Mouse (Mus musculus): ENCODE measurements around the gene Cdk17. TPM values are rescaled to one million over a fixed set of nuclear protein-coding genes. Genes with fewer than 3 reads are reported as not detected.
A peak's percentile ranks its signal among the peaks of the same experiment; 100 is the strongest.

Cdk17 gene
- total RNA-seq, 2 experiments from 2014 or later: 30.1 to 36.7 TPM

DNA sequence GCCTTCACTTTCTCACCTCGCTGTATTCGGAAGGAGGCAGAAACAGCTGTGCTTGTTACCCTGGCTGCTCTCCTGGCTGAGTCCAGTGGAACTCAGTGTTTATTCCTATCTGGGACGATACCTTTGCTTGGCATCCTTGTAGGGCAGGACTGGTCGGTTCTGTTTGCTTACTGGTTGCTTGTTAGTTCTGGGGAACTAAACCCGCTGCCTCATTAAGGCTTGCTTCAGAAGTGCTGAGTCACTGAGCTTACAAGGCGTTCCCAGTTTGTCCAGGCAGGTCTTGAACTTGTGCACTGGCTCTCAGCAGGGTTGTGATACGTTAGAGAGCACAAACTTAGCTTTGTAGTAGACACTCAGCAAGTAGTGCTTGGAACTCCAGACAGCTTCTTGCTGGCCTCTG is 52.7 kb downstream of the Cdk17 start:
- intact Hi-C loops (cut with DNase I): no loop called here
- DNase-seq: no peak

GRCm38 (mm10) chr10:93214251-93214650 is 53.6 kb downstream of the Cdk17 start:
- DNase-seq: no peak
- intact Hi-C loops (cut with DNase I): no loop called here

- intact Hi-C loops (cut with DNase I): no loop called here
- no peak for DNase-seq
These were observed 54.5 kb downstream of the Cdk17 start for GRCm38 (mm10) chr10:93215051-93215763.

GRCm38 (mm10) chr10:93225751-93226150 is 65.1 kb downstream of the Cdk17 start:
- intact Hi-C loops (cut with DNase I): no loop called here
- DNase-seq: no peak

DNA sequence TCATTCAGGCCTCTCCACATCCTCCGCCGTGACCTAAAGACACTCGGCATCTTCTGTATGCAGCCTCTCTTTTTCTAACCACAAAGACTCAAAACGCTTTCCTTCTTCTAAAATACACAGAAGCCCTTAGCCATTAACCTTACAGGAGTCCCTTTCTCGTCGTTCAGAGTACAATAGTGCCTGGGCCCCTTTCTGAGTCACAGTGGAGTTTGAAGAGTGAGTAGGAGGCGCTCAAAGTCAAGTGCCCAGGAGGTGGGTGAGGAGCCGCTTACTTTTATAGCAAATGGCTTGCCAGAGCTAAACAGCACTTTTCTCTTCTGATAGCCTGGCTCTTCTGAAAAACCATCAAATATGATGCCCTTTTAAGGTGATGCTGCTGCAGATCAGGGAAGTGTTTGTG is 67.2 kb downstream of the Cdk17 start:
- no peak for DNase-seq
- intact Hi-C loops (cut with DNase I): no loop called here

DNA sequence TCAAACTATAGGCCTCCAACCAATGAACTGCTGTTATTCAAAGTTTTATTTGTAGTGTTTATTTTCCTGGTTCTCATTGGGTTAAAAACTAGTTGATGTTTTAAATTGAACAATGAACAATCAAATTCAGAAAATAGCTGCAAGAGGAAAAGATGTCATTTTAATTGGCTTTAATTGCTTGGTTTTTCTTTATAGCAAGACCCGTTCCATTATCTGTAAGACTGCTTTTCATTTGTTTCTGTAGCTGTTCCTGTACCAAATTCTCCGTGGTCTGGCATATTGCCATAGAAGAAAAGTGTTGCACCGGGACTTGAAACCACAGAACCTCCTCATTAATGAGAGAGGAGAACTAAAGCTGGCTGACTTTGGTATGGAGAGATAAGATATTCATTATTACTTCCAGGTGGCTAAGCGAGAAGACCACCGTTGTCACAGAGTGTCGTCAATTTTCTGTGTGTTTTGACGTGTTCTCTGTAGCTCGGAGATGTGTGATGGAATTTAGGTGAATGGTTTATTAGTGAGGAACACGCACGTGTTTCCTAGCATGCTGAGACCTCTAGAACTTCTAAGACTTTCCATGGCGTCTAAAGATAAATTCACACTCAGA is 67.8 kb downstream of the Cdk17 start:
- no peak for DNase-seq
- intact Hi-C loops (cut with DNase I): no loop called here

DNA sequence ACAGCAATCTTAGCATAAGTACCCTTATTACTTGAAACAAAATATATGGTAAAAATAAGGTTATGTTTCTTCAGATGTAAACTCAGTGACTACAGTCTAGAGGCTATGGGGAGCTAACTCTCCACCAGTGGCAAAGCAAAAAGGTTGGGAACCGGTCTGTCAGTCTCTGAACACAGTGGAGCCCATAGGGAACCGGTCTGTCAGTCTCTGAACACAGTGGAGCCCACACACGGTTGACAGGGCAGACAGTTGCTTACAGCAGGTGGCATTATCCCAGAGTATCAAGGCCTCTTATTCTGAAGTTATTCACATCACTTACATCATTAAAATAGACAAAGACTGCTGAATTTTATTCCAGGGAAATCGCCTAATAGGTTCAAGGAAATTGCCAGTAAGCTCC is 70.8 kb downstream of the Cdk17 start:
- intact Hi-C loops (cut with DNase I): no loop called here
- no peak for DNase-seq

DNA sequence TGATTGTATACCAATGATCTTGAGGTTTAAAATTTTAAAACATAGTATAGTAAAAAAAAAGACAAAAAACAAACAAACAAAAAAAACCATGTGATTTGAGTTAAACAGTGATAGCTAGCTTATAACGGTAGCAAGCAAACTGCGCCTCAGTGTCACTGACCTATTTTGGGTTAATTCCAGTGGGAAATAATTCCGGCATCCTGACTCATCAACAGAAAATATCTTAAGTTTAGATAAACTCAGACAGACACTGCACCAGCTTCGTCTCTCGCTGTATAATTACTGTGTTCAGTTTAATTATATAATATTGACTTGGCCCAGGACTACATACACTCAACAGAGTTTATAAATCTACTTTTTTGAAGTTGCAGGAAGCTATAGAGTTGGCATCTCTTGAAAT is 71.2 kb downstream of the Cdk17 start:
- intact Hi-C loops (cut with DNase I): no loop called here
- no peak for DNase-seq

DNA sequence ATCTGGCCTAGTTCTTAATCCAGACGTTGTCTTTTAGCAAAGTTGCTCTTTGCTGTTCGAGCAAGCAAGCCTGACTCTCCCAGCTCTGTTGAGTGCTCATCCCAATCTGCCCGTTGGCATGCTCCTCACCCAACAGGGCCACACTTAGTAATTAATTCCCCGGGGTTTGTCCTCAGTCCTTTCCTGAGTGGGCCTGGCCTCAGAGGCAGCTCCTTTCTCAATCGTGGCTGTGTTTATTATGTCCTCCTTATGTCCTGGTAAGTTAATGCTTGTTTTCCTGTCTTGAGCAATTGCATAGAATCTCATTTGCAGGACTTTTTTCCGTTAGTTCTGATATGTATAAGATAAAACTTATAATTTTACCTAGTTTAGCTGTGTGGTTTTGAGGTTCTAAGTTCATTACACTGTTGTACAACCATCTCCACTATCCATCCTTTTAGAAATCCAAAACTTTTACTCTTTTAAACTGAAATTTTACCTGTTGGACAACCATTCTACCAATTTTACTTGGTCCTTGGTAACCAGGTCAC is 73.1 kb downstream of the Cdk17 start:
- DNase-seq: no peak
- intact Hi-C loops (cut with DNase I): no loop called here

GRCm38 (mm10) chr10:93234692-93235091 is 74.0 kb downstream of the Cdk17 start:
- DNase-seq: no peak

DNA sequence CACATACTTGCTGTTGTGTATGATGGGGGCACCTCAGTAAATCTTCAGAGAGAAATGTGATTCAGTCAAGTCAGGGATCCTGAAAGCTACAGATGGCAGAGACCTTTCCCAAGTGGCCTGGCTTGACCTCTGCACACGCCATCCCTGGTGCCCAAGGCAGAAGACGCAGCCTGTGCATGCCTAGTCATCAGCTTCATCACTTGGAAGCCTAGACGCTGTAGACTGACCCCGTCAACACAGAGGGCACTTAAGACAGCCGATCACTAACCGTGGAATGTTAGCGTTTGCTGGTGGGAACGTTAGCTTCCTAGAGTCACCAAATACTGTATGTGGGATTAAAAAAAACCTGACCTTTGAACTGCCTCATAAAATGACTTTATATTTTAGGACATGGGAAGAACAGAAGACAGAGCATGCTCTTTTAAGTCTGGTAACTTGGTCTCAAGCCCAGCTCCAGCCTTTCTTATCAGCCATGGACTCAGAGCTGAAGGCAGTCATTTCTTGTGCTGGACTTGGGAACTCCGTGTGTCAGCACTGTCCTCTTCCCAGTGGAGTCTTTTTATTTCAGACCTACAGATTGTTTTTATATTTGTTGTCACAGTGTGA is 78.6 kb downstream of the Cdk17 start:
- DNase-seq: peak; percentile 47 to 48
- intact Hi-C loops (cut with DNase I): no loop called here

More at GRCm38 (mm10) chr10:93234692-93235091, 74.0 kb downstream of the Cdk17 start:
- intact Hi-C loops (cut with DNase I): no loop called here

DNA sequence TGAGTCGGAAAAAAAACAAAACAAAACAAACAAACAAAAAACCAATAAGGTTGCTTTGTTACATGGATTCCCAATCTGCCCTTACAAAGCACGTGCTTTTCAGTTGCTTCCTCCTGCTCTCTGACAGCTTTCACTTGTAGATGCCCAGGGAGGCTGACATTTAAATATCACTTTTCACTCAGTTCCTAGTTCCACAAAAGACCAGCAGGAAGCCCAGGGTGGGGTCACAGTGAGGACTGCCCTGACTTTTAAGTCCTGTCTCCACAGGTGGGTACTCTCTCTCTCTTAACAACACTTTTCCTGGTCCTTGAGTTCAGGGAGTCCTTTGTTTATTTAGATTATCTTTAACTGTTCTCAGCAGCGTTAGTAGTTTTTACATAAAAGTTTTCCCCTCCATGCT is 81.5 kb downstream of the Cdk17 start:
- intact Hi-C loops (cut with DNase I): loop anchor here (5.0 kb wide), 1 partner anchor 80 kb away; the partner anchor contains the start of gene Cdk17
- DNase-seq: no peak

- intact Hi-C loops (cut with DNase I): loop anchor here (5.0 kb wide), 1 partner anchor 81 kb away; the partner anchor contains the start of gene Cdk17
- no peak for DNase-seq
These were observed 82.2 kb downstream of the Cdk17 start for GRCm38 (mm10) chr10:93242861-93243260.

GRCm38 (mm10) chr10:93244209-93244705 is 83.6 kb downstream of the Cdk17 start:
- intact Hi-C loops (cut with DNase I): loop anchor here (5.0 kb wide), 1 partner anchor 82 kb away; the partner anchor contains the start of gene Cdk17
- no peak for DNase-seq

DNA sequence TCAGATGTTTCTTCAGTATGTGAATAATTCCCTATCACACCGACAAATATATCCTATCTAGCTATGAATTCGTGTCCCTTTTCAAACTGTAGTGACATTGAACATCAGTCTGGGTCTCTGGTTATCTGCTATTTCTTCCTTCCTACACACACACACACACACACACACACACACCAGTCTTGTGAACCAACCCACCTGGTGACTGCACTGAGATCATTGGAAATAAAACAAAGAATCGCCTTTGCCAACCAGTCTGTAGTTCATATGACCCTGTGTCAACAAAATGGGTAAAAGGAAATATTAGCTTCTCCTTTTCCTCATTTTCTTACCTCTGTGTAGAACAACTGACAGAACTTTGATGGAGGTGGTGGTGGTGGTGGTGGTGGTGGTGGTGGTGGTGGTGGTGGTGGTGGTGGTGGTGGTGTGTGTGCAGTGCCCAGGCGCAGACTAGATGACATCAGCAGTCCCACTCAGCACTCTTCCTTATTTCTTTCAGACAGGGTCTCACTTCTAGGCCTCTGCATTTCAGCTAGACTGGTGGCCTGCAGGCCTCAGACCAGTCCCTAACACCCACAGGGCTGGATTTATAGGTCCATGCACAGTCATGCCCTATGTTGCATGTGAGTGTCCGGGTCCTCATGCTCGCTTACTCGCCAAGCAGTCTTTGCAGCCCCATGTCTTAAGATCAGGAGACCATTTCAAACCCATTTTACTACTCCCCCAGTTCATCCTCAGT is 85.7 kb downstream of the Cdk17 start:
- intact Hi-C loops (cut with DNase I): no loop called here
- no peak for DNase-seq

DNA sequence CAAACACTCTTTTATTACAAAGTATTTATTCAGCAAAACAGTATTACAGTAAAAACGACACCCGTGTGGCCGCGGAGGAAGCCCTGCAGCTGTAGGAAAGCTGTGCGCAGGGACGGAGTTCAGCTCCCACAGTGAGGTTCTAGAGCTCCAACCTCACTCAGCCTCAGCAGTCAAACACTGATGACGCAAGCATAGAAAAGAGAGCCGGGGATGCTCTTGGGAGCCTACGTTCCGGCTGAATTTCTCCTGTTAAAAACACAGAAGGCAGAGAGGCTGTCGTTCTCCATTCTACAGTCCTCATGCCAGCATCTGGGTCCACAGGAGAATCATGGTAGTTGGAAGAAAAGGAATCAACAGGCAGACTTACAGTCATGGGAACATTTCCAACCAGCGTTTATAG is 86.7 kb downstream of the Cdk17 start:
- intact Hi-C loops (cut with DNase I): no loop called here
- no peak for DNase-seq

- DNase-seq: peak in 1 of 2 experiments; percentile 50
- intact Hi-C loops (cut with DNase I): no loop called here
These were observed 87.2 kb downstream of the Cdk17 start for GRCm38 (mm10) chr10:93247902-93248301.

DNA sequence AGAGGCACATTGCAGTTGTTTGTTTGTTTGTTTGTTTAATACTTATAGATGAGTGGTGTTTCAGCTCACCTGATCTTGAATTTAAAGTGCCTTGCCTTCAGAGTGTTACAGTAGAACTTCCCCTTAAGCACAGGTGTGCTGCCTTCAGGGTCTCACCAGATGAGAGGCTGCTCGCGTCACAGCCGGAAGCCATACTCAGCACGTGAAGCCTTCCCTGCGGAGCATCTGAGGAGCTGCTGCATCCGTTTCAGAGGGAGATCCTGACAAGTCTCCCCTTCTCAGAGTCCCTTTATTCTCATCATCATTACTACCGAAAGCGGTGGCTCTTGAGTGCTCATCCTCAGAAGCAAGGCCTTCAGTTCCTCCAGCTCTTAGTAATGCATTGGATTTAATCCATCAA is 87.7 kb downstream of the Cdk17 start:
- intact Hi-C loops (cut with DNase I): no loop called here
- DNase-seq: no peak

DNA sequence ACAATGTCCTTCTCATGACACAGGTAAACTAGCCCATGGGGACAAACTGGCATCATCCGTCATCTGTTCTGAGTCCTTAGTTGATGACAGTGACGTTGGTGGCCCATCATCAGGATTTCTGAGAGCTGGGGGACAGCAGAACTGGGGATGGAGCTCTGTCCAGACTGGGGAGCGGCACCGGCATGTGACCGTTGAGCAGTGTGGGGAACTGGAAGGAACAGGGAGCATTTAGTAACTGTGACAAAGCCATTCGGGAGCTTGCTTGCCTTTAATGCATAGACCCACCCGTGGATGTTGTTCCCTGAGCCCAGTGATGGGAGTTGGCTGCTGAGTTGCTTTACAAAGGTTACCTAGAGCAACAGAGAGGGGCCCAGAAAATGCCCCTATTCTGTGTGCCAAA is 89.2 kb downstream of the Cdk17 start:
- intact Hi-C loops (cut with DNase I): no loop called here
- DNase-seq: no peak

DNA sequence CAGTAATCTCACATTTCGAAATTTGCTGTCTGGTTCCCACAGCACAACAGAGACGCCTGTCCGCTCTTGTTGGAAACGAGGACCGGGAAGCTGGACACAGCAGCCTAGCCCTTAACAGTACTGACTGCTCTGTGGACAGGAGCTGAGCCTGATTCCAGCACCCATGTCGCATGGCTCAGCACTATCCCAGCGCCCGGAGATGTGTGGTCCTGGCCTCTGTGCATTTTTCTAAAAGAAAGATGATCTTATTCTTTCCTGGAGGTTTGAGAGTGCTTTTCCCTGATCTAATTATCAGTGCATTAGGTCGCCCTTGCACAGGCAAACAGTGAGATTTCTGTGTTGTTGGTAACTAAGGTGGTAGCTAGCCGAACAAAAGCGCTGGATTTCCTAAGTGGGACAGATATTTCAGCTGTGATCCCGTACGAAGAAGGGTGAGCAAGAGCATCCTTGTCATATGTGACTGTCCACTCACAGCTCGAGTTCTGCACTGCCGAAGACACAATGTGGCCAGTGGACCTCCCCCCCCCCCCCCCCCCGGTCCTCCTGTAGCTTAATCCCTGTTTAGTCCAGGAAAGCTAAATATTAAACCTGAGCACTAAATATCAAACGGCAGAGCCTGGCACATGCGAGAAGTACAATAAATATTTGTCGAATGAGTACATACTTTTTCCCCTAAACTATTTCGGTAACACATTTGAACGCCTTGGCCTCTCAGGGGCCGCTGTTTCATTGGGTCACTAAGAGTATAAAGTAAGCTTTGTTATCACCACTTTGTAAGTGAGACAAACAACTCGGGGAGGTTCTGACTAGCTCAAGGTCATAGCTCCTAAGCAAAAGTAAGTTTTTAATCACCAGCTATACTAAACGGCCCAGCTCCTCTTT is 90.0 kb downstream of the Cdk17 start:
- no peak for DNase-seq
- intact Hi-C loops (cut with DNase I): no loop called here

All from heart, postnatal 10 days (tissue).